Mouse (Mus musculus) CD4-positive, CD25-positive, alpha-beta regulatory T cell, adult 2 months (primary cell): ENCODE data around the gene Cdk1.
A peak's percentile ranks its signal among the peaks of the same experiment; 100 is the strongest.

Experiments
- DNase-seq: peaks from one replicate; pipeline ENCODE4 v3.0.0-alpha.2; 2012; ENCODE audit warnings: low read depth, low spot score

Gene Cdk1

GRCm38 (mm10) chr10:69309109-69309508 is 43.6 kb downstream of the Cdk1 start:
- DNase-seq, result no peak

GRCm38 (mm10) chr10:69307067-69307466 is 45.7 kb downstream of the Cdk1 start:
- peak; percentile 69 for DNase-seq

GRCm38 (mm10) chr10:69306205-69306604 is 46.5 kb downstream of the Cdk1 start:
- peak; percentile 61 for DNase-seq

GRCm38 (mm10) chr10:69305600-69305999 is 47.1 kb downstream of the Cdk1 start:
- DNase-seq, result no peak

- no peak for DNase-seq
Observed at GRCm38 (mm10) chr10:69304819-69305218, 47.9 kb downstream of the Cdk1 start.

- DNase-seq, result no peak
Observed at GRCm38 (mm10) chr10:69302667-69303066, 50.1 kb downstream of the Cdk1 start.

GRCm38 (mm10) chr10:69299985-69300384 is 52.8 kb downstream of the Cdk1 start:
- DNase-seq, result no peak

- DNase-seq, result no peak
Observed at GRCm38 (mm10) chr10:69295919-69296318, 56.8 kb downstream of the Cdk1 start.

GRCm38 (mm10) chr10:69290736-69291135 is 62.0 kb downstream of the Cdk1 start:
- DNase-seq, result no peak

- no peak for DNase-seq
Observed at GRCm38 (mm10) chr10:69288720-69289119, 64.0 kb downstream of the Cdk1 start.

- no peak for DNase-seq
Observed at GRCm38 (mm10) chr10:69288086-69288485, 64.7 kb downstream of the Cdk1 start.

- DNase-seq, result no peak
Observed at GRCm38 (mm10) chr10:69286939-69287338, 65.8 kb downstream of the Cdk1 start.
